Mouse (Mus musculus): Measurements from ENCODE around the gene Bsg.

GRCm38 (mm10) chr10:79701443-79702129, 2.7 kb upstream of the Bsg start:
- TF ChIP-seq TAL1 (IDR thresholded peaks at IDR 0.05; ENCODE audit: low read length) (no peak), GATA1 (IDR thresholded peaks at IDR 0.05; ENCODE audit: low read length) (no peak)

Data from erythroblast, embryonic 14.5 days (primary cell).